Mouse (Mus musculus) heart, postnatal 0 days (tissue): Measurements from ENCODE around the gene Rfx3. TPM values are rescaled to one million over a fixed set of nuclear protein-coding genes. Genes with fewer than 3 reads are reported as not detected.

ENCODE experiments used
- ATAC-seq: fragments of 200-750 bp; cut with Nextera tagmentation; 2 replicates; pipeline ENCODE4 v1.8.0; 2017; ENCODE audit warnings: low read depth, moderate number of reproducible peaks, moderate library complexity; ENCODE audit not compliant: insufficient read depth
- DNase-seq: peaks from one replicate; pipeline ENCODE4 v3.0.0-alpha.2; 2016; ENCODE audit warnings: low spot score
- H3K27ac ChIP-seq: fragments of 300-500 bp; sonication (generic); 2 replicates; pipeline ENCODE4 v1.5.1; 2014; ENCODE audit warnings: low read depth, mild to moderate bottlenecking
- H3K27me3 ChIP-seq: fragments of 300-500 bp; sonication (generic); 2 replicates; pipeline ENCODE4 v1.6.1; 2014; ENCODE audit warnings: low read length, mixed read lengths; ENCODE audit not compliant: control insufficient read depth, insufficient read depth
- H3K36me3 ChIP-seq: fragments of 300-500 bp; sonication (generic); replicated peaks from 2 replicates; pipeline ENCODE4 v1.6.1; 2014; ENCODE audit warnings: low read length, mixed read lengths; ENCODE audit not compliant: control insufficient read depth, insufficient read depth
- H3K4me1 ChIP-seq: fragments of 300-500 bp; sonication (generic); 2 replicates; pipeline ENCODE4 v1.6.1; 2014; ENCODE audit warnings: antibody characterized with exemption; ENCODE audit not compliant: control insufficient read depth, insufficient read depth
- H3K4me2 ChIP-seq: fragments of 300-500 bp; sonication (generic); 2 replicates; pipeline ENCODE4 v1.6.1; 2014; ENCODE audit warnings: low read depth, mild to moderate bottlenecking, low read length, moderate library complexity
- H3K4me3 ChIP-seq: fragments of 300-500 bp; sonication (generic); 2 replicates; pipeline ENCODE4 v1.5.1; 2014; ENCODE audit warnings: low read depth, low read length
- H3K9ac ChIP-seq: fragments of 300-500 bp; sonication (generic); replicated peaks from 2 replicates; pipeline ENCODE4 v1.6.1; 2014; ENCODE audit warnings: low read depth, low read length, mixed read lengths
- H3K9me3 ChIP-seq: fragments of 300-500 bp; sonication (generic); replicated peaks from 2 replicates; pipeline ENCODE4 v1.6.1; 2016; ENCODE audit warnings: low read length; ENCODE audit not compliant: control insufficient read depth
- CTCF ChIP-seq: IDR thresholded peaks from 2 replicates; pipeline ENCODE4 v1.5.1; 2016; ENCODE audit warnings: antibody characterized with exemption, control low read depth, low read depth
- EP300 ChIP-seq: IDR thresholded peaks from 2 replicates; pipeline ENCODE4 v1.6.1; 2016; ENCODE audit warnings: antibody characterized with exemption, low read depth
- WGBS: fragments of 180-500 bp; shearing (Covaris S2); extraction: QIAGEN DNeasy Blood & Tissue Kit; methylation state at CpG from one replicate; pipeline ENCODE4 v1.1.7; 2014; 5-methylcytosine and 5-hydroxymethylcytosine counted together
- polyA plus RNA-seq: library from polyadenylated mRNA; unstranded; fragments of >200 nt; fragmentation: Nextera tagmentation; extraction: Ambion mirVana; gene quantifications from 2 replicates; pipeline ENCODE4 v1.2.1, GENCODE M21; 2015
- total RNA-seq: library from RNA; depleted of rRNA; stranded (reverse); fragments of >200 nt; gene quantifications from 2 replicates; pipeline ENCODE4 v1.2.3, GENCODE M21; 2014; ENCODE audit warnings: low replicate concordance

Gene Rfx3
- total and polyA plus RNA-seq, 2 experiments from 2014 or later = 1.6 to 6.8 TPM

- Histone ChIP-seq H3K4me3 (no peak overlapping the region), H3K27me3 (no peaks in the 10 kb centered on the region), H3K9ac (no peak overlapping the region), H3K4me2 (no peak overlapping the region), H3K9me3 (no peaks in the 10 kb centered on the region), H3K36me3 (no peaks in the 10 kb centered on the region), H3K4me1 (no peaks in the 10 kb centered on the region), H3K27ac (no peak overlapping the region)
- DNase-seq = no peak
- TF ChIP-seq CTCF (no peak), EP300 (no peak)
- no peak for ATAC-seq
- 75% methylated on average over 2 of the region's 2 CpGs for WGBS
These were observed 274.4 kb downstream of the Rfx3 start for GRCm38 (mm10) chr19:27736571-27736970.

- Histone ChIP-seq H3K27me3 (no peaks in the 10 kb centered on the region), H3K4me1 (no peaks in the 10 kb centered on the region), H3K4me2 (no peak overlapping the region), H3K36me3 (no peaks in the 10 kb centered on the region), H3K27ac (no peak overlapping the region), H3K4me3 (no peak overlapping the region), H3K9me3 (no peaks in the 10 kb centered on the region), H3K9ac (no peak overlapping the region)
- TF ChIP-seq CTCF (no peak), EP300 (no peak)
- WGBS = 75% methylated on average over 11 of the region's 11 CpGs
- DNase-seq = no peak
- no peak for ATAC-seq
These were observed 292.0 kb downstream of the Rfx3 start for GRCm38 (mm10) chr19:27718931-27719330.

GRCm38 (mm10) chr19:27716274-27716673 lies 294.7 kb downstream of the Rfx3 start:
- H3K4me3 ChIP-seq = no peak overlapping the region
- H3K27ac ChIP-seq = no peak overlapping the region
- no peak for ATAC-seq
- no peak for TF ChIP-seq CTCF
- no peak for TF ChIP-seq EP300
- H3K9ac ChIP-seq = no peak overlapping the region
- H3K4me2 ChIP-seq = no peak overlapping the region
- no peaks in the 10 kb centered on the region for H3K4me1 ChIP-seq
- no peaks in the 10 kb centered on the region for H3K36me3 ChIP-seq
- DNase-seq = no peak
- H3K9me3 ChIP-seq = no peaks in the 10 kb centered on the region
- H3K27me3 ChIP-seq = no peaks in the 10 kb centered on the region
